Mouse (Mus musculus): ENCODE results near the gene Car7. TPM values are rescaled to one million over a fixed set of nuclear protein-coding genes. Genes with fewer than 3 reads are reported as not detected.

The Car7 gene
- polyA plus RNA-seq (2012; rRNA removed): 1.4 and 1.9 TPM in 2 replicates

DNA sequence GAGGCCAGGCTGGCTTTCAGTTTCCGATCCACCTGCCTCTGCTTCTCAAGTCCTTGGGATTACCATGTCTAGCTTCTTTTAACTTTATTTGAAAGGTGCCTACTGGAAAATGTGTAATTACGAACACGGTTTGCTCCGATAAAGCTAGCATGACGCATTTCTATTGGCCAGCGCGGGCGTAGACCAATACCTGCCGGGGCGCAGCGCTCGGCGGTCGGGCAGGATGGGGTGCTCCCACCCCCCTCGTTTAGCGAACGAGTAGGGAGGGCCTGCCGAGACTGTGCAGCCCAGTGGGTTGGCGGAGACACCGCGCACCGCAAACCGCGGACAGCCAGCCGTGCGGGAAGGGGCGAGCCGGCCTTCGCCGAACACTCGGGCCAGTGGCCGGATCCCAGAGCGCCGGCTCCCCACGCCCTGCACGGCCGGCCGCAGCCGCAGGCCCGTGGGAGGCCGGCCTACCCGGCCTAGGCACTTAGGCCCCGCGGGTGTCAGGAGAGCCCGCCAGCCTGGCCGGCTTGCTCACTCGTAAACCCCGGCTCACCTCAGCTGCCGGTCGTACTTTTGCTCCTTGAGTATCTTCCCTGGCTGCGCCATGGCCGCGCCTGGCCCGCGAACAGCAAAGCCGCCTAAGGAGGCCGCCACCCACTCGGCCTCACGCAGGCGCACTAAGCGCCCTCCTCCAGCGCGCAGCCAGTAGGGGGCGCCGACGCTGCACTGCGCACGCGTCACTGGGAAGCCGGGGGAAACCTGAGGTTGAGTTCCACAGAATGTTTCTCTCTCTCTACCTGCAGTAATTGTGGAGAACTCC is at the start of gene Car7, which contains the start of gene Nae1:
Car7 (plus strand) TSS at position 719 of the 808 bp plus-strand sequence.
Nae1 (minus strand) TSS at position 667 of the 808 bp plus-strand sequence.
- WGBS: under 1% methylated on average over 69 of the region's 70 CpGs
- peak; percentile 77 for DNase-seq (ENCODE audit: low read depth, low spot score)

DNA sequence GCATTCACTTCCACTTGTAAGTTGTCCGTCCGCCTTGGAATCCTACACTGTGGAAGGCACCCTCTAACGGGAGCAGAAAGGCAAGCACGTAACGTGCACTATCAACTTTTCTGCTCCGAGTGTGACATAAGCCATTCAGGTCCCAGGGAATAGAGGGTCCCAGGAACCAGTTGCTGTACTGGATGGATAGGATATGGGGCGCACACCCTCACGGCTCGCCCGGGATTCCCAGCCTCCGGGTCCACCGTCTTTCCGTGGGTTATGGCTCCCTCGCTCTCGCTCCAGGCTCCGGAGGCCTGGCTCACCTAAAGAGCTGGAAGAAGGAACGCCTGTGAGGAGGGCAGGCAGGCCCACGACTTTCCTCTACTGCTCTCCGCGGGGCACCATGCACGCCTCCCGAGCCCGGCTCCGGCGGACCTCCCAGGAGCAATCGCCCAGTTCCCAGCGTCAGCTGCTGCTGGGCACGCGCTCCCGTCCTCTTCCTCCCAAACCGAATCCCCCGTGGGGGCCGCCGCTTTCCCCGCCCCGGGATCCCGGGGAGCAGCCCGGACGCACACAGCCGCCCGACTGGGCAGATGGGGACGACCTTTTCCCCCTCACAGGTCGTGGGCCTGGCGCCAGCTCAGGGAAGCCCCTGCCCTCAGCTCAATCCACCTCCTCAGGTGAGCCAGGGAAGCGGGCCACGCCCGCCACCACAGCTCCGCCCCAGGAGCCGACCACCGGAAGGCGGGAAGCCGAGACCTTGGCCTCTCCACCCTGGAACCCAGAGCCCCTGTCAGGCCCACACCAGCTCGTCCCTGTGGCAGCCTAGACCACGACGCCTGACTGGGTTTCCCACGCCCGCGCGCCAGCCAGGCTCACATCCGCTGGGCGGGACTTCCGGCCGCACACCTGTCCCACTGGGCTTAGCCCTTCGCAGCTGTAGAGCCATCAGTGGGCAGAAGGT is 25.2 kb upstream of the Car7 start, which contains the start of gene Terb1:
Terb1 (minus strand) TSS at position 850 of the 946 bp plus-strand sequence.
- WGBS: 3% methylated on average over 64 of the region's 64 CpGs
- DNase-seq (ENCODE audit: low read depth, low spot score): no peak

DNA sequence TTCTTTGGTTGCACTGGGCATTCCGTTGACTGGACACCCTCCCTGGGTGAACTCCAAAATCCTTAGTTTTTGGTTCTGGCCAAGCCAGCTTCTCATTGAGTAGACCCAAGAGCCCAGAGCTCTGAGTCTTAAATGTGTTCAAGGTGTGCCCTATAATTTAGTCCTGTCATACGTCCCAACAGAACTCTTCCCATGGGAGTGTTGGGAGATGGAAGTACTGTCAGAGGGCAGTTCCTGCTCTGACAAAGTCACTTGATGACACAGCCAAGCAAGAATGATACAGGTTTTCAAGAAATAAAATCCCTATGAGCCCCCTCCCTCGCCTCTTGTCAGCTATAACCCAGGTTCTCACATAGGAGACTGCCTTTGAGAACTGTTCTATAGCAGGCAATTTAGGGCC is 24.4 kb upstream of the Car7 start:
- no peak for DNase-seq (ENCODE audit: low read depth, low spot score)
- WGBS: 83% methylated on average over 3 of the region's 3 CpGs

DNA sequence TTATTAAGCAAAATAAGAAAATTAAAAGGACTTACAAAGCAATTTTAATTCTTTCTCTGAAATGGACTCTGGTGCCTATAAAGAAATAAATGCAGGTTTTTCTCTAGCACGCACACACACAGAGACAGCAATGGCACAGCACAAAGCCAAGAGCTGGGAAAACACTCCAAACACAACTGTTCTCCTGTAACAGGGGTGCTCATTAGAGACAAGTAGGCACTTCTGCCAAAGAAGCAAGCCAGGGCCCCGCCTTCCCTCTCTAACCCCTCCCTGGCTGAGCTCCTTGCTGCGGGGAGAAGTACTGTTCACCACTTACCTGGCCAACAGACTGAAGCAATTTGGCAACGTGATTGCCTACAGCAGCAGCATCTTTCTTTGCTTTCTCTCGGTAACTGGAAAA is 16.6 kb upstream of the Car7 start:
- WGBS: 78% methylated on average over 5 of the region's 5 CpGs

DNA sequence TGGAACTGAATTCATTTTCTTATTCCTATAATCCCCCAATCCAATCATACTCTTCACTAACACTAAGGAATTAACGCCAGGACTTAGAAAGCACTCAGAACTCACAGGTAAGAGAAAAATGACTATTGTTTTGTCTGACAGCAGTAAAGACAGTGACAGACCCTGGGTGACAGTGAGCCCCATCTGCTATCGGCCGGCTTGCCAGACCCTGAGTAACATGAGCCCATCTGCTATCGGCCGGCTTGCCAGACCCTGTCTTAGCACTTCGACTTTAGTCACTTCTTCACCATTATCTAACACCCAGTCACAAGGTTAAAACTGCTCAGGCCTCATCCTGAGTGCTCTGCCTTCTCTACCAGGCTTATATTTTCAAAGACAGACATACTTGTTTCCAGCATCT is 4.8 kb upstream of the Car7 start:
- WGBS: 94% methylated on average over 6 of the region's 6 CpGs
- DNase-seq (ENCODE audit: low read depth, low spot score): no peak

More for the DNA sequence above, 16.6 kb upstream of the Car7 start:
- no peak for DNase-seq (ENCODE audit: low read depth, low spot score)

DNA sequence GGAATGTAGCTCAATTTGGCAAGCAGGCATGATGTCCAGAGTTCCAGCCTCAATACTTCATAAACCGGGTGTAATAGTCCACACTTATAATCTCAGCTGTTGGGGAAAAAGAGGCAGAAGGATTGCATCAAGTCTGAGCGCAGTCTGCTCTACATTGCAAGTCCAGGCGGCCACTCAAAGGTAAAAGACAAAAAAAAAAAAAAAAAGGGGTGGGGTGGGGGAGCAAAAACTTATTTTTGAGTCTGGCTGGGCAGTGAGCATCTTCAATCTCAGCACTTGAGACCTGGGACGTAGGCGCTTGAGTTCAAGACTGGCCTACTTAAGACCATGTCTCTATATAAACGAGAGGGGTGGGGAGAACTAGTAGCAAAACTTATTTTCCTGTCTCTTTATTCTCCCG is 938 bp upstream of the Car7 start:
- 18% methylated on average over 7 of the region's 7 CpGs for WGBS
- no peak for DNase-seq (ENCODE audit: low read depth, low spot score)

DNA sequence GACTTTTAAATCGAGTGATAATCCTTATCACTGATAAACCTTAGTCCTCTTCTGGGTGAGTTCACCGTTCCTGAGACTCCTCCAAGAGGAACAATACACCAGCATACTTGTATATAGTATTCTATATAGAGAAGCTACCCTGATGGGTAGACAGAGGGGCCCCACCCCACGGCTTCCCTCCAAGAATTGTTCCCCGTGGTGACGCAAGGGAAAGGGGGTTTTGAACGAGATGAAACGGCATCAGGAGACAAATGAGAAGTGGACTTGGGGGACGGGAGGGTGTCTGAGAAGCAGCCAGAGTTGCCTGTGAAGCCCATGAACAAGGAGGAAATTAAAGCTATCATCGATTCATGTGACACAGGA is 271 bp downstream of the Car7 start:
- WGBS: 3% methylated on average over 9 of the region's 9 CpGs
- no peak for DNase-seq (ENCODE audit: low read depth, low spot score)

DNA sequence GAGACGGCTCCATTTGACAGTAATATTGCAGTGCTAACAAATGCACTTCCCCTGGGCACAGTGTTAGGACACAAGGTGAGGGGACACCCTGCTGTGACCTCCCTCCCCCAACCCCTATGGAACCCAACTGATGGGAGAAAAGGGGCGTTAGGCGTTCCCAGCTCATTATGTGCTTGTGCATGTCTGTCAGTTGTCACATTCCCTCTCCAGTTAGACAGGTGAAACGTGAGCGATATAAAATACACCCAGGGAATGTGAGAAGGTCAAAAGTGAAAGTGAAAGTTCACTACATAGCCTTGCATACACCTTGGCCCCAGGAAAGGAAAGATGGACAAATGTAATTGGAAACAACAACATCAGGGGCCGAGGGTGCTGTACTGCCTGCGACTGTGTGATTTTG is 889 bp downstream of the Car7 start:
- peak; percentile 47 for DNase-seq (ENCODE audit: low read depth, low spot score)
- WGBS: 16% methylated on average over 7 of the region's 7 CpGs

DNA sequence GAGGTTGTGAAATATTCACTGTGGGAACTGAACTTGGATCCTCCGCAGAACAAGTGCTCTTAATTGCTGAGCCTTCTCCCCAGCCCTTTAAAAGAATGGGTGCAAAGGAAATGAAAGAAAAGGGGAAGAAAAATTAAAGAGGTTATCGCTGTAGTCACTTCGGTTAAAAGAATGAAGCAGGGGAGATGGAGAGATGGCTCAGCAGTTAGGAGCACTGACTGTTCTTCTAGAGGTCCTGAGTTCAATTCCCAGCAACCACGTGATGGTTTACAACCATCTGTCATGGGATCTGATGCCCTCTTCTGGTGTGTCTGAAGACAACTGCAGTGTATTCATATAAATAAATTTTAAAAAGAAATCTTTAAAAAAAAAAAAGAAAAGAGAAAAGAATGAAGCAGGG is 1.5 kb downstream of the Car7 start:
- no peak for DNase-seq (ENCODE audit: low read depth, low spot score)
- 87% methylated on average over 4 of the region's 4 CpGs for WGBS

DNA sequence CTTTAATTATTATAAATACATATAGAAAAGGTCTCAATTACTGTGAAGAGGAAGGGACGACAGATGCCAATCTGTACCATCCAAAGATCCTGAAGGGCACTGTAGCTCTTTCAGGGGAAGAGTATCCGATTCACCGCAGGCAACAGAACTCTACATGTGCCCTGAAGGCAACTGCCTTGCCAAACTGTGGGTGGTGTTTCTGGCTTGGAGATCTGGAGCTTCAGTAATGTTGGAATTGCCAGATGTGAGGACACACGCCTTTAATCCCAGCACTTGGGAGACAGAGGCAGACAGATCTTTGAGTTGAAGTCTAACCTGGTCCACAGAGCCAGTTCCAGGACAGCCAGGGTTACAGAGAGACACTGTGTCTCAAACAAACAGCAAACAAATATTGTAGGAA is 4.4 kb downstream of the Car7 start:
- DNase-seq (ENCODE audit: low read depth, low spot score): no peak
- WGBS: 92% methylated on average over 4 of the region's 4 CpGs

DNA sequence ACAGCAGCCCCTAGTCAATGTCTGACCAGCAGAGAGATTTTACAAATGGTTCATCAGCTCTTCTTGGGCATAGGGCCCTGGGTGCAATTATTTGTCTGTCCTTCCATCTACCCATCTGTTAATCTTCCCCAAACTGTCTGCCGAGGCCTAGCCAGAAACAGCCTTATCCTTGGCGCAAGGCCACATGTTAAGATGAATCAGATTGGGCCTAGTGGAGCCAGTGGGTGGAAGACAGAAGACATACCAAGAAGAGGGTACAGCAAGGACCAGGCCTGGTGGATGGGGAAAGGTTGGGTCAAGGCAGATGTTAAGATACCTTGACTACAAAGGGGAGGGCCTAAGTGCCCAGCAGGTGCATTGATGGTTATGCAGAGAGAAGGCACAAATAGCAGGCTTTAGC is 5.1 kb downstream of the Car7 start:
- WGBS: 75% methylated on average over 2 of the region's 2 CpGs
- no peak for DNase-seq (ENCODE audit: low read depth, low spot score)

DNA sequence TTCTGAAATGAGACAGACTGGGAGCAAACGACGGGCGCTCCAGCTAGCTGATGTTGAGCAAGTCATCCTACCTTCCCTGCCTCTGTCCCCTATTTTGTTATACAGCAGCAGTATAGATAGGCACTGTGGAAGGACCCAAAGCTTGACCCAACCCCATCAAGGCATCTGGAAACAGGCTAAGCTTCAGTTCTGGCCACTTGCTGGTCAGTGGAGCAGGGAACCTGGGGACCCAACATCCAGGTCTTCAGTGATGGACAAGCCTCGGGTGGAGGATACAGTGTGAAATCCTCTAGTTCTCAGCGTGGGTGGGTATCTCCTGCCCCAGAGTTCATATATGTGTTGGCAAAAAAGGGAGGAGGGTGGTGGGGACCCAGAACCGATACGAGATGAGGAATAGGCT is 5.7 kb downstream of the Car7 start:
- 67% methylated on average over 7 of the region's 7 CpGs for WGBS

DNA sequence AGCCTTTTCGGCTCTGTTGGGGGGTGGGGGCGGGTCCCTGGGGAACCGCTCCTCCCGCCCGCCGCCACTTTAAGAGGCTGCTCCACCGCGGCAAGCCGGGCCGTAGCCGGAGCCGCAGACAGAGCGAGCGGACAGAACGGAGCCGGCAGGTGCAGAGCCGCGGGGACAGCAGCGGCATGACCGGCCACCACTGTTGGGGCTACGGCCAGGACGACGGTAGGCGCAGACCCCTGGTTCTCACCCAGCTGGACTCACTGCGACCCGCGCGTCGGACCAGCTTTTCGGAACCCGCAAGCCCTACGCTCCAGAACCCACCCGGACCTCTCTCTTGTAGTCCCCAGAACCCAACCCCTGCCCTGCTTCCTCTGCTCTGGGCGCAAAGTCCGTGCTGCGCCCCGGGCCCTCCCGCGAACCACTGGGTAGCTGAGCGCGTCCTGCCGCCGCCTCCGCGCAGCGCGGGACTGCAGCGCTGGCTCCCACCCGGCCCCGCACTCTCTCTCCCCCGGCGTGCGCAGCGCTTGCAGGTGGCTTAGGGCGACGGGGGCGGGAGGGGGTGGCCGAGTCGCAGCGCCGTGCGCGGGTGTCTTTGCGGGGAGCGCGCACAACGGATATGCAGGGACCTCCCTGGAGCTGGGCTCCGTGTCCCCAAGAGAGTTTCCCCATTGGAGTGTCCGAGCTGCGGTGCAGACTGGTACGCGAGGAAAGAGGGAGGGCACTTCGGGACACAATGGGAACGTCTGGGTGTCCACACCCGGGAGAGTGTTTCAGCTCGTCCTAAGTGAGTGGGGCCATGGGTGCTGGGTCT is 6.4 kb downstream of the Car7 start:
- WGBS: 3% methylated on average over 75 of the region's 76 CpGs
- no peak for DNase-seq (ENCODE audit: low read depth, low spot score)

More for the DNA sequence above, 5.7 kb downstream of the Car7 start:
- DNase-seq (ENCODE audit: low read depth, low spot score): no peak

DNA sequence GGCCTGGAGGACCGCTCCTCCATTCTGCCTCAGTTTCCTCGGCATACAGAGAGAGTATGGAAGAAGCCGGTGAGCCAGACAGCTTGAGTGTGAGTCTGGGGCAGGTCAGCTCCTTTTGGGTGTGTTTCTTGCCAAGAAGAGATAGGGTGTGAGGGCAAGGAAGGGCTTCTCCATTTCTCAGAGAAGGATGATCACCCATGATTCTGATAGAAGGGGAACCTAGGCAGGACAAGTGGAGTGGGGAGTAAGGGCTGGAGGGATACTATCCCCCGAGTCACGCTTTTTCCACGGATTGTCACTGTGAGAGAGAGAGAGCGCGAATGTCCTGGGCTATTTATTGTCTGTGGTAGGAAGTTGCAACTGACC is 7.0 kb downstream of the Car7 start:
- DNase-seq (ENCODE audit: low read depth, low spot score): no peak
- 15% methylated on average over 8 of the region's 8 CpGs for WGBS

DNA sequence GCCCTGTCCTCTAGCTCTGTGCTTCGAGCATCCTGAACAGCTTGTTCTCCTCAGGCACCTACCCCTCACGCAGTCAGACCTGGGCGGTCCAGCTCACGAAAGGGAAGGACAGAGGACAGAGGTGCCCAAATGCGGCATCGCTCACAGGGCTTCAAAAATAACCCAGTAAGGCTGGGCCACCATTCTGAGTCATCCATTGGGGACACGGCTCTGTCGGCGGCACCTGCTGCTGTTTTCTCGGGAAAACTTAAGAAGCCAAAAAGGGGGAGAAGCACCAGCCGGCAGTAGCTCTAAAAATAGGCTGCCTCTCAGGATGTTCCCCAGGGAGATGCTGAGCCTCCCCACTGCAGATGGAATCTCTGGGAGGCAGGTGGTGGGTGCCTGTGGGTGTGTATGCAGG is 7.7 kb downstream of the Car7 start:
- 16% methylated on average over 11 of the region's 11 CpGs for WGBS

DNA sequence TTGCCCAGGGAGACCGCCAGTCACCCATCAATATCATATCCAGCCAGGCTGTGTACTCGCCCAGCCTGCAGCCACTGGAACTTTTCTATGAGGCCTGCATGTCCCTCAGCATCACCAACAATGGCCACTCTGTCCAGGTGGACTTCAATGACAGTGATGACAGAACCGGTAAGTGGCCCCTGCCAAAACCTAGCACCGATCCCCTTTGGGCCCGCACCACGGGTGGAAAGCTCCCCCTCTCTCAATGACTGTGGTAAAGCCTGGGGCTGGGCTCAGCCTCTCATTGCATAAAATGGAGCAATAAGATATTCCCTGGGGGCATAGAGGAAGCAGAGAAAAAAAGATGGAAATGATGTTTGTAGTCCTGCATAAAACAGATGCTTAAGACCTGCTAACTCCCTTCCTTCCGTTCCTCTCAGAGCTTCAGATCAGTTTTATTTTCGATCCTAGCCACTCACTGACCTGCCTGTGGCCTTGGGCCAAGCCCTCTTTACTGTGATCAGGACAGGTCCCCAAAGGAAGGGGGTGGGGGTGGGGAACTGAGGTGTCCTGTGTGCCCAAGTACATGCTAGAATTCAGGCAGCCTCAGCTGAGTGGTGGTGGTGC is 9.1 kb downstream of the Car7 start:
- WGBS: 92% methylated on average over 8 of the region's 8 CpGs
- DNase-seq (ENCODE audit: low read depth, low spot score): no peak

More for the DNA sequence above, 7.7 kb downstream of the Car7 start:
- DNase-seq (ENCODE audit: low read depth, low spot score): no peak

DNA sequence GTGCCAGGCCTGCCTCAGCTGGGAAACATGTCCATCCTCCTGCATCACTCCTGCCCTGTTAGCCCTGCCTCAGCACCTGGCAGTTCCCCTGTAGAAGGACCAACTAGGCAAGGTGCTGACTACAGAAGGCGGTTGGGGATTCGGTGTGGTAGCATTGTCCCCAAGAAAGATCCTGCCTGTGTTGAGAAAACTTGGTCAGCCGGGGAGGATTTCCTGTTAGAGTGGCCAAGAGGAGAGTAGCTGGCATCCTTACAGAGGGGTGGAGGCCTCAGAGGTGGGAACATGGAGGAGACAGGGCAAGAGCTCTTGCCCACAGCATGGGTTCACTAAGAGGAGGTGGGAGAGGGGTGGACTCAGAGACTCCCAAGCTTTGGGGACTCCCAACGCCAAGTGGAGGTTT is 20.7 kb downstream of the Car7 start:
- DNase-seq (ENCODE audit: low read depth, low spot score): no peak
- WGBS: 74% methylated on average over 4 of the region's 4 CpGs

DNA sequence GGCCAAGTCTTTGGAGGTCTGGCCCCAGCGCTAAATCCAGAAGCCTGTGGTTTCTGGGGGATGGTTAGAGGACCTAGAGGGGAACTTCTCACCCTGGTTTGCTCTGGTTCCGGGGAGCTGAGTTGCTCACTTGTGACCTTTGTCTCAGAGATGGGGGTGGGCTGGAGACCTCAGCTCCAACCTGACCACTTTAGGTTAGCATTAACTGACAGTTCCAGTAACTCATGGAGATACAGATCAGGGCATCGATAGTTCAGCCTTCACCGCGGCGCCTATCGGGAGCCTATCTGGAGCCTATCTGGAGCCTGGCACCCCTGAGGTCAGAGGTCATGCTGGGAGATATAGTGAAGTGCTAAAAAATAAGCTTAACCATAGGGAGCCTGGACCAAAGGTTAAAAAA is 22.7 kb downstream of the Car7 start:
- 72% methylated on average over 7 of the region's 7 CpGs for WGBS
- DNase-seq (ENCODE audit: low read depth, low spot score): no peak

DNA sequence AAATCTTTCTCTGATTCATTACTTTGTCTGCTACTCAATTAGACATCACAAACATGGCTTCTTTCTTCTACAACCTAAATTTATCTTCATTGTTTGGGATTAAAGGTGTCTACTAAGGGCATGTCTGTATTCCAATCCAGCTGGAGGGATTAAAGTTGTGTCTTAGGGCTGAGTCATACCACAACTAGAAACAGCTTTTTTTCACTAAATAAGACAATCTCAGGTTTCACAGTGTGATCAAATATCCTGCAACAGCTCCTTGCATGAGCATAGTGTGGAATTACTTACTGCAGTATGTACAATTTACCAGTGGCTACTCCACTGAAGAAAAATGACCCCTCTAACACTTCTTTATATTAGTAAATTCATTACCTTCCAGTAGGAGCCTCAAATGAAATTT is 26.2 kb downstream of the Car7 start:
- no peak for DNase-seq (ENCODE audit: low read depth, low spot score)
